Mouse (Mus musculus) adrenal gland, postnatal 4 days (tissue): ENCODE measurements at regions not wholly inside any gene's neighbourhood (a gene's known extent, or its start where the extent isn't known, plus 50 kb on each side); places are given as distances from the start of the nearest gene placed in this dataset.

Experiments
- DNase-seq, 2 experiments: peaks; one replicate each; pipeline ENCODE4 v3.0.0; 2021 to 2022; ENCODE audit warnings: low spot score in 2 of 2, mixed read lengths in 2 of 2

GRCm38 (mm10) chr10:66782025-66782424 lies 313.9 kb upstream of the Jmjd1c start:
- no peak for DNase-seq

GRCm38 (mm10) chr10:66787812-66788211 lies 308.1 kb upstream of the Jmjd1c start:
- no peak for DNase-seq

- DNase-seq: no peak
These were observed 299.6 kb upstream of the Jmjd1c start for GRCm38 (mm10) chr10:66796296-66796695.

- DNase-seq: no peak
These were observed 293.2 kb upstream of the Jmjd1c start for GRCm38 (mm10) chr10:66802691-66803090.

GRCm38 (mm10) chr10:66807261-66807968 lies 288.5 kb upstream of the Jmjd1c start:
- DNase-seq: no peak

GRCm38 (mm10) chr10:66812515-66813260 lies 283.2 kb upstream of the Jmjd1c start:
- no peak for DNase-seq

- DNase-seq: no peak
These were observed 281.9 kb upstream of the Jmjd1c start for GRCm38 (mm10) chr10:66813850-66814564.

GRCm38 (mm10) chr10:66814565-66815201 lies 281.2 kb upstream of the Jmjd1c start:
- peak; percentile 27 to 64 for DNase-seq

GRCm38 (mm10) chr10:66815951-66816350 lies 280.0 kb upstream of the Jmjd1c start:
- DNase-seq: no peak

- DNase-seq: no peak
These were observed 279.1 kb upstream of the Jmjd1c start for GRCm38 (mm10) chr10:66816776-66817175.

- DNase-seq: no peak
These were observed 278.0 kb upstream of the Jmjd1c start for GRCm38 (mm10) chr10:66817876-66818275.

- no peak for DNase-seq
These were observed 276.4 kb upstream of the Jmjd1c start for GRCm38 (mm10) chr10:66819517-66819916.

- DNase-seq: no peak
These were observed 270.2 kb upstream of the Jmjd1c start for GRCm38 (mm10) chr10:66825737-66826136.

- DNase-seq: no peak
These were observed 269.6 kb upstream of the Jmjd1c start for GRCm38 (mm10) chr10:66826327-66826726.

- DNase-seq: no peak
These were observed 261.0 kb upstream of the Jmjd1c start for GRCm38 (mm10) chr10:66834974-66835373.

GRCm38 (mm10) chr10:66839058-66839457 lies 256.9 kb upstream of the Jmjd1c start:
- no peak for DNase-seq

- no peak for DNase-seq
These were observed 252.7 kb upstream of the Jmjd1c start for GRCm38 (mm10) chr10:66843258-66843657.

- DNase-seq: no peak
These were observed 247.1 kb upstream of the Jmjd1c start for GRCm38 (mm10) chr10:66848778-66849177.

- no peak for DNase-seq
These were observed 246.2 kb upstream of the Jmjd1c start for GRCm38 (mm10) chr10:66849681-66850080.

- no peak for DNase-seq
These were observed 244.9 kb upstream of the Jmjd1c start for GRCm38 (mm10) chr10:66850972-66851478.

- DNase-seq: no peak
These were observed 244.1 kb upstream of the Jmjd1c start for GRCm38 (mm10) chr10:66851841-66852240.
